Mouse (Mus musculus) testis, adult 2 months (tissue): ENCODE results near the gene Capn5. TPM values are rescaled to one million over a fixed set of nuclear protein-coding genes. Genes with fewer than 3 reads are reported as not detected.

Experiments used
- H3K27ac ChIP-seq: fragments of 200-500 bp; 2 replicates; pipeline ENCODE4 v1.5.1; 2012; ENCODE audit warnings: low read depth, low read length; ENCODE audit not compliant: control insufficient read depth, insufficient read depth
- H3K27me3 ChIP-seq: fragments of 200-500 bp; 2 replicates; pipeline ENCODE4 v1.6.1; 2012; ENCODE audit warnings: mild to moderate bottlenecking, low read length, moderate library complexity; ENCODE audit not compliant: control insufficient read depth, insufficient read depth
- H3K36me3 ChIP-seq: fragments of 200-500 bp; 2 replicates; pipeline ENCODE4 v1.6.1; 2012; ENCODE audit warnings: mild to moderate bottlenecking, low read length; ENCODE audit not compliant: control insufficient read depth, insufficient read depth
- H3K4me1 ChIP-seq: fragments of 200-500 bp; 2 replicates; pipeline ENCODE4 v1.6.1; 2012; ENCODE audit warnings: low read length; ENCODE audit not compliant: control insufficient read depth, insufficient read depth
- H3K4me3 ChIP-seq: fragments of 200-500 bp; 2 replicates; pipeline ENCODE4 v1.5.1; 2012; ENCODE audit warnings: low read depth, mild to moderate bottlenecking, low read length, moderate library complexity, mixed read lengths; ENCODE audit not compliant: control insufficient read depth
- CTCF ChIP-seq: fragments of 200-500 bp; IDR thresholded peaks from 2 replicates; pipeline ENCODE4 v1.5.1; 2012; ENCODE audit warnings: low read depth, mild to moderate bottlenecking, inconsistent platforms, low read length, moderate library complexity; ENCODE audit not compliant: control insufficient read depth, insufficient read depth, insufficient replicate concordance
- POLR2A ChIP-seq: fragments of 200-500 bp; IDR thresholded peaks from 2 replicates; pipeline ENCODE4 v1.6.1; 2012; ENCODE audit warnings: low read depth, mild to moderate bottlenecking, inconsistent platforms, low read length, moderate library complexity; ENCODE audit not compliant: control insufficient read depth
- polyA plus RNA-seq: library from polyadenylated mRNA; depleted of rRNA; stranded (reverse); fragments of >200 nt; gene quantifications from 2 replicates; pipeline ENCODE4 v1.2.3, GENCODE M21; 2012

Capn5 gene
- polyA plus RNA-seq, 1 experiment: 0.85 TPM

DNA sequence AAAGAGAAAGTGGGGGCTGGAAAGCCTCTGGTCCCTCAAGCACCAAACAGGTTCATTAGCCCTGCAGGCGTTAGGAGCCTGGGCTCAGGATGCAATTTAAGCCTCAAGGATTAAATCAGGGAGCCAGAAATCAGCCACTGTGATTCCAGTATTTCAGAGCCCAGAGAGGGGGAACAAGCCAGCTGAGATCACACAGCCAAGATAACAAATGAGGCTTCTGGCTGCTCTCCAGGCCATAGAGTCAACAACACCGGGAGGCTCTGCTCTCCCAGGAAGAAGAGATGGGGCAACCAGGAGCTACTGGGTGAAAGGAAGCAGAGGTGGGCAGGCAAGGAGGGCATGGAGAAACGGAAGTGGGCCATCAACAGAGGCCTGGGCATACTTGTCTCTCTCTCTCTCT is 14.4 kb downstream of the Capn5 start:
- Histone ChIP-seq H3K27ac (no peak overlapping the region), H3K4me1 (no peaks in the 10 kb centered on the region), H3K36me3 (no peaks in the 10 kb centered on the region), H3K4me3 (no peak overlapping the region), H3K27me3 (no peaks in the 10 kb centered on the region)
- TF ChIP-seq CTCF (no peak), POLR2A (no peak)

DNA sequence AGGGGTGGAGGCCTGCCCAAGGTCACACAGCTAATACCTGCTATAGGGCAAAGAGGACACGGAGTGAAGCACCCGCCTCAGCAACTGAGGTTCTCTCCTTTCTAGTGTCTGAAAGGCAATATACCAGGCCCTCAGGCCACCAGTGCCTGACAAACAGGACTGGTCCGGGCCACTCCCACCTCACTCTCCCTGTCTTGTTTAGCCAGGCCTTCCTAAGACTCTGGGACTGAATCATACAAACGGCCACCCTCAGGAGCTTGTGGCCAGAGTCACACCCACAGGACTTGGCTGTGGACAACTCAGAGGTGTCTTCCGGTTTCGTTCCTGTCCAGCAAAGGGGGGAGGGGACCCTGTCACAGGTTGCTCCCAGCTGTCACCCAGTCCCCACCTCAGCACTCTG is 15.8 kb downstream of the Capn5 start:
- Histone ChIP-seq H3K4me3 (no peak overlapping the region), H3K27me3 (no peaks in the 10 kb centered on the region), H3K4me1 (no peaks in the 10 kb centered on the region), H3K36me3 (no peaks in the 10 kb centered on the region), H3K27ac (no peak overlapping the region)
- TF ChIP-seq POLR2A (no peak), CTCF (no peak)

DNA sequence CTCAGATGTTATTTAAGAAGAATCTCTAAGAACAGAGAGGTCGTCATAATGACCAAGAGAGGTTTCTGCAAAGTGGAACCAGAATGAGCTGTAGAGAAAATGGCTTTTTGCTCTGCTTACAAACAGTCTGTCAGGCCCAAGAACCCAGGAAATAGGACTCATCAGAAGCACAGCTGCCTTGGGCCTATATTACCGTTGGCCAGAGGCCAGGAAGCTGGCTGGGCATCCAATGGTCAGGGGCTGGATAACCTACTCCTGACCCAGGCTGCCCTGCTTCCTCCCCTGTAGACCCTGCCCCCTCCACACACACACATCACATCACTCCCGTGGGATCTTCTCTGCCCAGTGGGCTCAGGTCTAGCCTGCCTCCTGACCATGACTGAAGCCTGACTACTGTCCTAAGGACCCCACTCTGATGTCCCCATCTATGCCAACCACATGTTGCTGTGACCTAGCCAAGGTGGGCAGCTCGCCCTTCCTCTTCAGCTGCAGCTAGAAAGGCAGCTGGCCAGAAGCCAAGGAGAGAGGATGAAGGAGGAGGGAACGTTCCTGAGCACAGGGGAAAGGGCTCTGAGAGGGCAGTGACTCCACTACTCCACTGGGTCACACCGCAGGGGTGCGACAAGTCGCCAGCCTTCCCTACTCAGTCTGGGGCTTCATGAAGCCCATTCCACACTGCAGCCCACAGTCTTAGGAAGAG is 17.9 kb downstream of the Capn5 start:
- H3K36me3 ChIP-seq: no peaks in the 10 kb centered on the region
- peaks cover 5% of the 10 kb centered on the region for H3K4me1 ChIP-seq
- TF ChIP-seq CTCF (no peak), POLR2A (no peak)
- no peak overlapping the region for H3K4me3 ChIP-seq
- no peaks in the 10 kb centered on the region for H3K27me3 ChIP-seq
- no peak overlapping the region for H3K27ac ChIP-seq

DNA sequence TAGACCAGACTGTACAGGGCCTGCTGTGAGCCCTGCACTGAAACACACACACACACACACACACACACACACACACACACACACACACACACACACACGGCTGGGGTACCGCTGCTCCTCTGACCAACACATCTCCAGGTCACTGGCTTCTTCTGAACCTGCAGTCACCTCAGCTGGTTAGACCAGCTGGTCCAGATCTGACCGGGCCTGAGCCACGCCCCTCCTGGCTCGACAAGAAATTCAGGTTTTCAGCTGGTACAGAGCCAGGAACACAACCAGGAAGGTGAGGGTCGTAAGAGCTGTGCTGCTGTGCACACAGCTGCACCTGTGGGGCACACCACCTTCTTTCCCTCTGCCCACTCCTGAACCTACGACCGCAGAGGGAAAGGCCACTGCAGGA is 19.6 kb downstream of the Capn5 start:
- Histone ChIP-seq H3K4me3 (no peak overlapping the region), H3K36me3 (no peaks in the 10 kb centered on the region), H3K27me3 (no peaks in the 10 kb centered on the region), H3K4me1 (peaks cover 5% of the 10 kb centered on the region), H3K27ac (no peak overlapping the region)
- TF ChIP-seq CTCF: no peak
- no peak for TF ChIP-seq POLR2A

DNA sequence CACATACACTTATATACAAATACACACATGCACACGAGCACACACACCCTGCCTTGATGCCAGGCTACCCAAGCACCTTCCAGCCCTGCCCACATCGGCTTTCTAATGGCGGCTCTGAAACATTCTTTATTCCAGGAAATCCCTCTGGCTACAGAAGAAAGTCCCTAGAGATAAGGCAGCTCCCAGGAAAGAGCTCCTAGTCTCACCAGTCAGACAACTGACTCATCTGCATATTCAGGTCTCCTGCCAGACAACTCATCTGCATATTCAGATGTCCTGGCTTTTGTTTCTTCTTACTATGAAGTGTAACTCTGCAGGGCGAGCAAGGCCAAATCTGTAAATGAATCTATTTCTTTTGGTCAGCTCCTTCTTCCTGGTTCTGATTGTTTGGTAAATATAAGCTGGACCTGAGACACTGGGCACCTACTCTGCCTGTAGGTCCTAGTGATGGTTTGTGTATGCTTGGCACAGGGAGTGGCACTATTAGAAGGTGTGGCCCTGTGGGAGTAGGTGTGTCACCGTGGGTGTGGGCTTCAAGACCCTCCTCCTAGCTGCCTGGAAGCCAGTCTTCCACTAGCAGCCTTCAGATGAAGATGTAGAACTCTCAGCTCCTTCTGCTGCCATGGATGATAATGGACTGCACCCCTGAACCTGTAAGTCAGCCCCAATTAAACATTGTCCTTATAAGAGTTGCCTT is 20.3 kb downstream of the Capn5 start:
- H3K4me3 ChIP-seq: no peak overlapping the region
- peaks cover 5% of the 10 kb centered on the region for H3K4me1 ChIP-seq
- no peaks in the 10 kb centered on the region for H3K27me3 ChIP-seq
- no peaks in the 10 kb centered on the region for H3K36me3 ChIP-seq
- no peak overlapping the region for H3K27ac ChIP-seq
- no peak for TF ChIP-seq POLR2A

DNA sequence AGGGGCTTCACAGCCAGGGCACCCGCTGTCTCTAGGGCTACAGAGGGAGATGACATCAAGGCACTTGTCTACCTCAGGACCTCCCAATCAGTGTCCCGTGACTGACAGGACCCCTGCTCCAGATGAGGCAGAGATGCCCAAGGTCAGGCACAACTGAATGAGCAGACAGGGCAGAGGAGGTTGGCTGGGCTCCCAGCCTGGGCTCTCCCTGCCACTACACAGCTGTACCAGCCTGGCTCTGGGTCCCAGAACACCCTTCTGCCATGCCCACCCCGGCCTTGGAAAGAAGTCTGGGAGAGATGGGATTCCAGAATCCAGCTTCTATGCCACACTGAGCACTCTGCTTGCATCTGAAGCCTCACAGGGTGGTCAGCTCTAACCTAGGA is 21.8 kb downstream of the Capn5 start:
- Histone ChIP-seq H3K4me3 (no peak overlapping the region), H3K4me1 (peaks cover 5% of the 10 kb centered on the region), H3K36me3 (no peaks in the 10 kb centered on the region), H3K27ac (no peak overlapping the region), H3K27me3 (no peaks in the 10 kb centered on the region)
- TF ChIP-seq POLR2A (no peak), CTCF (no peak)

DNA sequence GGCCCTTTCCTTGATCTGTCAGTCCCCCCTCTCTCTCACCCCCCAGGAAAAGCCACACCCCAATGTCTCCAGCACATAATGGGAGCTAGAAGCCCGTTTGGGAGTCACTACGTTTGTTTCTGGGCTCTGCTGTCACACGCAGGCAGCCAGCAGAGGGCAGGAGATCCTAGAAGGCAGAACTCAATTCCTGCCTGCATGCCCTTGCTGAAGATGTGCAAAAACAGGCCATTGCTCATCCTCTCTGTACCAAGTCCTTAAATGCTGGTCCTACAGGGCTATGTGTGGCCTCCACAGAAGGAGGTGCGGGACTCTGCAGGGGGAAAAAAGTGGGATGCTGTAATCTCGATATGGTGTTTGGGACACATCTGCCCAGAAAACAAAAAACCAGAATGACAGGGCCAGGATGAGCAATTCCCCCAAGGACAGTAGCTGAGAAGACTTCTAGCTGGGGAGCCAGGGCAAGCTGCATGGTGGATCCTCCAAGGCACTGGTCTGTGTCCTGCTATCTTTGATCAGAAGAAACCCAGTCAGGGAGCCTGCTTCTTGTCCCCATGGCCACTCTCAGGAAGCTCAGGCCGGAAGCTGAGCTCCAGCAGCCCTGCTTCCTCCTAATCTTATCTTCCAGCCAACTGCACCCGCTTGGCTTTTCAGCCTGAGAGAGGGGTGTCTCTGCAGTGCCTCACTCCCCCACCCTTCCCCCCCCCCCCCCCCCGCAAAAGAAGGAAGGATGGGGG is 22.4 kb downstream of the Capn5 start:
- H3K36me3 ChIP-seq: no peaks in the 10 kb centered on the region
- TF ChIP-seq POLR2A: no peak
- TF ChIP-seq CTCF: peak; percentile 66; the same call in 1 of the 2 replicates
- H3K27ac ChIP-seq: no peak overlapping the region
- H3K27me3 ChIP-seq: no peaks in the 10 kb centered on the region
- H3K4me1 ChIP-seq: peaks cover 5% of the 10 kb centered on the region
- H3K4me3 ChIP-seq: no peak overlapping the region
